Mouse (Mus musculus) kidney, adult 8-10 months (tissue): ENCODE measurements around the gene Kiss1.
A peak's percentile ranks its signal among the peaks of the same experiment; 100 is the strongest.

ENCODE experiments used
- DNase-seq, 2 experiments: peaks; one replicate each; pipeline ENCODE4 v3.0.0; 2022

Kiss1 gene

GRCm38 (mm10) chr1:133363276-133364021 lies 41.8 kb downstream of the Kiss1 start, which contains the start of gene Etnk2:
Etnk2 (plus strand) TSS chr1:133363572.
- peak; percentile 84 to 88 for DNase-seq

GRCm38 (mm10) chr1:133364022-133364630 lies 42.5 kb downstream of the Kiss1 start:
- DNase-seq, result no peak

GRCm38 (mm10) chr1:133364890-133365289 lies 43.2 kb downstream of the Kiss1 start:
- DNase-seq, result no peak

GRCm38 (mm10) chr1:133366951-133367605 lies 45.4 kb downstream of the Kiss1 start:
- no peak for DNase-seq

GRCm38 (mm10) chr1:133367606-133368488 lies 46.2 kb downstream of the Kiss1 start:
- no peak for DNase-seq

GRCm38 (mm10) chr1:133368644-133369043 lies 47.0 kb downstream of the Kiss1 start:
- DNase-seq, result no peak

GRCm38 (mm10) chr1:133370352-133370751 lies 48.7 kb downstream of the Kiss1 start:
- no peak for DNase-seq

GRCm38 (mm10) chr1:133371431-133371830 lies 49.8 kb downstream of the Kiss1 start:
- DNase-seq, result no peak

- DNase-seq, result no peak
These were observed 50.4 kb downstream of the Kiss1 start for GRCm38 (mm10) chr1:133372113-133372512.

GRCm38 (mm10) chr1:133375696-133376346 lies 54.1 kb downstream of the Kiss1 start:
- DNase-seq, result peak; percentile 90 to 93

GRCm38 (mm10) chr1:133377547-133377946 lies 55.9 kb downstream of the Kiss1 start:
- DNase-seq, result no peak
